Mouse (Mus musculus): ENCODE data around the gene Bcar3.

Gene Bcar3

DNA sequence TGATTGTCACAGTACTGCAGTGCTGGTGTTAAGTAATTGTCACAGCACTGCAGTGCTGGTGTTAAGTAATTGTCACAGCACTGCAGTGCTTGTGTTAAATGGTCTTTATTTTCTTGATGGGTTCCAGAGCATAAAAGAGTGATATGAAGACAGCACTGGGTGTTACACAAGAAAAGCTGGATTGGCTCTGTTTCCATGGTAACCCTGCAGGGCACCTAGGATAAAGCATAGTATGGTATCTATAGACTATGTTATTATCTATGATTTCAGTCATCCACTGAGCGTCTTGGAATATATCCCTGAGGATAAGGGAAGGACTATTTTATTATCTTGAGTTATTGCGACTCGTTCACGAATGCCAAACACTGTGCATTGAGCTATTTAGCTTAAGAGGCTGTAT is 162.9 kb downstream of the Bcar3 start:
- no peak for DNase-seq (ENCODE audit: low read depth, low spot score)

GRCm38 (mm10) chr3:122457723-122458122 is 163.8 kb downstream of the Bcar3 start:
- no peak for DNase-seq (ENCODE audit: low read depth, low spot score)

DNA sequence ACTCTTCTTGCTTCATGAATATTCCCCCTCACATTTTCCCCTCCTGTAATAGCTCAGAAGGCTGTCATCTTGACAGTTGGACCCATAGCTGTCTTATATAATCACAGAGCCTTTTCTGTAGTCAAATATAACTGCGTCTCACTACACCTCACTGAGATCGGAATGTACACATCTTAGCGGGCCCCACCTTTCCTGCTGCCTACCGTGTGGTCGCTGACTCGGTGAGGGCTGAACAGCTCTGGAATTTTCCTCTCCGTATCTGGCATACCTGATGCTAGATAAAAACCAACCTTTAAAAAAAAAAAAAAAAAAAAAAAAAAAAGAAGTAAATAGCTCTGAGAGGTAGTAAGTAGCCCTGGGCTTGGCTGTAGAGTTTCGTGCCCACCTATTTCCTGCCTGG is 164.8 kb downstream of the Bcar3 start:
- DNase-seq (ENCODE audit: low read depth, low spot score) = no peak

GRCm38 (mm10) chr3:122460848-122461511 is 167.0 kb downstream of the Bcar3 start:
- no peak for DNase-seq (ENCODE audit: low read depth, low spot score)

GRCm38 (mm10) chr3:122461512-122461881 is 167.6 kb downstream of the Bcar3 start:
- no peak for DNase-seq (ENCODE audit: low read depth, low spot score)

GRCm38 (mm10) chr3:122461932-122462871 is 168.3 kb downstream of the Bcar3 start:
- DNase-seq (ENCODE audit: low read depth, low spot score) = no peak

DNA sequence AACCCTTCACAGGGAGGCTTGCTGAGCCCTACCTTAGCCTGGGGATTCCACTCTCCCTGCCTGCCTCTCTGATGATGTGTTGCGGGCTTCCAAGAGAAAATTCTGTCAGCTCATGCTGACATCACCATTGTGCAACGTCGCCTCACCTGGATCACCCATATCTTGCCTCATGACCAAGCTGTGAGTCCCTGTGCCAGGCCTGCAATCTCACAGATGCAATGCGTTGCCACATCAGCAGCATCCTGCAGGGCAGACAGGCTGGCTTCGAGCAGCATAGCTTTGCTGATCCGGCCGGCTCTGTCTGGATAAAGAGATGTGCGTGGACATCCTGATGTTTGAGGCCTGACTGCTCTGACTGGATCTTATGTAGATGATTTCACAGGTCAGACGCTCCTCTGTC is 169.2 kb downstream of the Bcar3 start:
- DNase-seq (ENCODE audit: low read depth, low spot score) = no peak

- peak; percentile 61 for DNase-seq (ENCODE audit: low read depth, low spot score)
Measured at GRCm38 (mm10) chr3:122466100-122466730, 172.3 kb downstream of the Bcar3 start.

- peak; percentile 77 for DNase-seq (ENCODE audit: low read depth, low spot score)
Measured at GRCm38 (mm10) chr3:122467977-122468376, 174.0 kb downstream of the Bcar3 start.

DNA sequence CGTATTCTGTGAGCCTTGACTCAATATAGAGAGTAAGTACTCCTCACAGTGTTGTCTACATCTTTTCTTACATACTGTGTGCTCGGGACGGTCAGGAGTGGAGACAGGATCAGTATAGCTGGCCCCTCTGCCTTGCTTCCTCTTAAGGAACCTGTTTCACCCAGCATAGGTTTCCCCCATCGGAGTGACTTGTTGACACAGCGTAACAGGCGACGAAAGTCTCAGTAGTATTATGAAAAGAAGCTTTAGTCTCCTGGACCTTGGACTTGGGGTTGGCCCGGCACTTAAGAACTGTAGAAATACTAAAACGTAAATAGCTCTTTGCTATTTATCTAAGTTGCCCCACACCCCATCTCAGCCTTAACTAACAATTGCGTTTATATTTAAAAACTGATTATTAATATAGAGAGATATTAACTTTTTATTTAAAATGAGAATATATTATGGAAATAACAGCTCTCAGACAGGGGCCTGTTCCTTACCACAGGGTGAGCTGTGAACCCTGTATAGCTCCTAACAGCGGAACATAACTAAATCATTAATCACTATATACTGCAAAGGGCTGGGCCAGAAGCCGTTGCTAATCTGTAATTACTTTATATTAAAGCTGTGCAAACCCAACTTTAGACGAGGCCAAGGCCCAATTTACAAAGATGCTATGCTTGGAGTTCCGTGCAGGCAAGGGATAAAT is 176.5 kb downstream of the Bcar3 start:
- no peak for DNase-seq (ENCODE audit: low read depth, low spot score)

- DNase-seq (ENCODE audit: low read depth, low spot score) = no peak
Measured at GRCm38 (mm10) chr3:122471017-122471721, 177.2 kb downstream of the Bcar3 start.

DNA sequence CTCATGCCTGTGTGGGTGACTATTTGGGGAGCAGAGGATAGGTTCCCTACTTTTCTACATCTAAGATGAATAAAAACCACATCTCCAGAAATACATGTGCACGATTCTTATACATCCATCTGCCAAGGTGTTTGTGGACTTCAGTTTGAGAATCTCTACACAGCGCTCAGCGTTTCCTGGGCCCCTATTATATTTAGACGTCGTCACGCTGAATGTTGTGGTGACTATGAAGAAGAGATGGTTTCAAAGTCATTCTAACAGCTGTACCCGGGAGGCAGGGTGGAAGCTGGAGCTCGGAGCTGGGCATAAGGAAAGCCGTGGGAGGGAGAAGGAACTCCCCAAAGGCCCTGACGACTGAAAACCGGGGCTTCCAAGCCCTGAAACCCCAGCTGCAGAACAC is 178.5 kb downstream of the Bcar3 start:
- DNase-seq (ENCODE audit: low read depth, low spot score) = no peak

- DNase-seq (ENCODE audit: low read depth, low spot score) = no peak
Measured at GRCm38 (mm10) chr3:122473523-122474034, 179.6 kb downstream of the Bcar3 start.

GRCm38 (mm10) chr3:122474067-122474466 is 180.1 kb downstream of the Bcar3 start:
- peak; percentile 88 for DNase-seq (ENCODE audit: low read depth, low spot score)

DNA sequence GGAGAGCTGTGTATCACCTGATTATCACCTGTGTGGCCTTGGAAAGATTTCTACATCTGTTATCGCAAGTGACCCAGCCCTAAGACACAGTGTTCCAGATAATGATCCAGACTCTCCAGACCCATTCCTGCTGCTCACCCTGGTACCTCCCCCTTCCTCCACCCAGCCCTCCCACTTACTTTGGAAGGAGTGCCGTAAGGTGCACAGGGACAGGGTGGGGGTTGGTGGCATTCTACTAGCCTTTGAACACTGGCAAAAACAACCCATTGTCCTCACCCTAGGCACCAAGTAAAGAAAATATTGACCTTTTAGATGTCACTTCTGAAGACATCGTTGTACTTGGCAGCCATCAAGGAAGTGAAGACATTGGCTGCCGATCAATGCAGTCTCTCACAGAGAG is 180.9 kb downstream of the Bcar3 start:
- no peak for DNase-seq (ENCODE audit: low read depth, low spot score)

- DNase-seq (ENCODE audit: low read depth, low spot score) = no peak
Measured at GRCm38 (mm10) chr3:122475735-122476134, 181.8 kb downstream of the Bcar3 start.

DNA sequence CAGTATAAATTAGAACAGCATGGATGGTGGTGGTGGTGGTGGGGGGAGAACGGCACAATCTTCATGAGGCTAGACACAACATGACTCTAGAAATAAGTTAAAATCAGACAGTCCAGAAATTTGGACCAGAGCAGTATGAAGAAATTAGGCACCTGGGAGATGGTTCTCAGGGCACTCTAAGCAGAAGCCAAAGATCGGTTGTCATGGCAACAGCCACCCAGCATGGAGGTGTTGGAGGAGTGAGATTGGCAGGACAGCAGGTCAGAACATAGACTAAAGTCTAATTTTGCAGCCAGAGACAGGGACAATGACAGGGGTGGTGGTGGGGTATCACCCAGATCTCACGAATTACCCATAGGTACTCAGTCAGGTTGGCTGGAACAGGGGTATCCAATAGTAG is 182.7 kb downstream of the Bcar3 start:
- no peak for DNase-seq (ENCODE audit: low read depth, low spot score)

GRCm38 (mm10) chr3:122477541-122477940 is 183.6 kb downstream of the Bcar3 start:
- no peak for DNase-seq (ENCODE audit: low read depth, low spot score)

DNA sequence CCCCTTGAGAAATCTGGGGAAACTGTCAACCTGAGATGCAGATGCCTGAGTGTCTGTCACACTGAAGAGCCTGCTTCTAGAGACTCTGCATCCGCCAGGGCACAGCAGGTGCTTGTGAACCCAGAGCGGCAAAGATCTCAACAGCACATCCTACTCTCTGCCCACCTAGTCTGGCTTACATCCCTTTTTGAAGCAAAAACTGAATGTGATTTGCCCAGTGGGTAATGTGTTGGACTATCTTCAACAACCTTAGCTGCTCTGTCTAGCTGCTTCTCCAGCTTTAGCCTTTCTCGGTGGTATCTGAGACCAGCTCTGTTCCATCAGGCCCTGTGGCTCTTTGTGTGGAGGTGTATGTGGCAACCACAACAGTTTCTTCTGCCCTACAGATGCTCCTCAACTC is 184.8 kb downstream of the Bcar3 start:
- no peak for DNase-seq (ENCODE audit: low read depth, low spot score)

DNA sequence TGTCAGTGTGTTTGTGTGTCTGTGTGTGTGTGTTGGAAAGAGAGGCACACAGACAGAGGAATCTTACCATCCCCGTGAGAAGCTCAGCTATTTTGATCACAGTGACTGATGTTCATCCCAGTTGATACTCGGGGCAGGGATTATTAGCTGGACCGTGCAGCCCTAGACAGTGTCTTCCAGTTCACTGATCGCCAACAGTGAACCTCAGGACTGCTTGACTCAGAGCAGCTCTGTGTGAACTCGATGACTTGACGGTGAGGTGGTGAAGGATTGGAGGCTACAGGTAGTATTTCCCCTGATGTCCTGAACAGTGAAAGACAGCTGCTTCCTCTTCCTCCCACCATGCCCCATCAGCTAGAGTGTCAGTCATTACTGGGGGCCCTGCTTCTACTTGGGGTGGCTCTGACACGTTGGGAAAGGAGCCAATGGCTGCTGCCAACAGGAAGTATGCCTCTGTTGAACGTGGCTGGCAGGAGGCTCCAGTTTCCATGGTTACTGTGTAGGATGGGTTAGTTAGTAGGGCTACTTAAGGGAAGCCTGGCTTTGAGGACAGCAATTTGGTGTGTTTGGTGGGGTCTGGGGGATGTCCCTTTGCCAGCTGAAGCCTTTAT is 186.2 kb downstream of the Bcar3 start:
- DNase-seq (ENCODE audit: low read depth, low spot score) = no peak

DNA sequence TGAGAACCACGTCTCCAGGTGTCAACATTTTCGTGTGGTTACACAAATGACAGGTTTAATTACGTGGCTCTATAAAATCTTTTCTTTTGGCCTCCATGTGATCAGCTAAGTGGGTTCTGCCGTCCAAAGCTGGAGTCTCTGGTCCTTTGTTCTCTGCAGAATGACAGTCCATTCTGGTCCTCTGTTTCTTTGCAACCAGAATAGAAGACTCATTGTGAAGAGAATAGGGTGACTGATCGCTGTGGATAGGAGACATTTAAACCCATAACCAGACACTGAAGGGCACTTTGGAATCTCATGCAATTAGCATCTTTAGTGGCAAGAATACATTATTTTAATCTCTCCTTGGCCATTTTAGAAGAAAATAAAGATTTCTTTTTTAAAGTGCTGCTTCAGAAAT is 187.1 kb downstream of the Bcar3 start:
- DNase-seq (ENCODE audit: low read depth, low spot score) = no peak

All from CD4-positive, CD25-positive, alpha-beta regulatory T cell, adult 2 months (primary cell).